Mouse (Mus musculus) midbrain, embryonic 16.5 days (tissue): ENCODE data around the gene Wnt2. TPM values are rescaled to one million over a fixed set of nuclear protein-coding genes. Genes with fewer than 3 reads are reported as not detected.

Experiments
- ATAC-seq: fragments of 200-750 bp; cut with Nextera tagmentation; 2 replicates; pipeline ENCODE4 v1.8.0; 2017; ENCODE audit warnings: moderate TSS enrichment
- H3K27ac ChIP-seq: fragments of 300-500 bp; sonication (generic); 2 replicates; pipeline ENCODE4 v1.5.1; 2014; ENCODE audit warnings: mild to moderate bottlenecking, low read length, mixed read lengths
- H3K27me3 ChIP-seq: fragments of 300-500 bp; sonication (generic); 2 replicates; pipeline ENCODE4 v1.6.1; 2014; ENCODE audit warnings: low read depth, low read length, mixed read lengths; ENCODE audit not compliant: control insufficient read depth, insufficient read depth
- H3K36me3 ChIP-seq: fragments of 300-500 bp; sonication (generic); 2 replicates; pipeline ENCODE4 v1.6.1; 2014; ENCODE audit warnings: mild to moderate bottlenecking, low read length, moderate library complexity, mixed read lengths; ENCODE audit not compliant: control insufficient read depth, insufficient read depth
- H3K4me1 ChIP-seq: fragments of 300-500 bp; sonication (generic); 2 replicates; pipeline ENCODE4 v1.6.1; 2014; ENCODE audit warnings: mild to moderate bottlenecking, low read length, mixed read lengths; ENCODE audit not compliant: control insufficient read depth, insufficient read depth
- H3K4me2 ChIP-seq: fragments of 300-500 bp; sonication (generic); 2 replicates; pipeline ENCODE4 v1.6.1; 2014; ENCODE audit warnings: mild to moderate bottlenecking, low read length, mixed read lengths
- H3K4me3 ChIP-seq: fragments of 300-500 bp; sonication (generic); 2 replicates; pipeline ENCODE4 v1.5.1; 2014; ENCODE audit warnings: low read depth, mild to moderate bottlenecking, low read length, moderate library complexity, mixed read lengths
- H3K9ac ChIP-seq: fragments of 300-500 bp; sonication (generic); 2 replicates; pipeline ENCODE4 v1.6.1; 2014; ENCODE audit warnings: low read depth, low read length, mixed read lengths
- H3K9me3 ChIP-seq: fragments of 300-500 bp; sonication (generic); replicated peaks from 2 replicates; pipeline ENCODE4 v1.6.1; 2014; ENCODE audit warnings: mild to moderate bottlenecking, low read length, mixed read lengths; ENCODE audit not compliant: control insufficient read depth, poor library complexity, severe bottlenecking
- WGBS: fragments of 180-500 bp; shearing (Covaris S2); extraction: QIAGEN DNeasy Blood & Tissue Kit; methylation state at CpG from one replicate; pipeline ENCODE4 v1.1.7; 2014; 5-methylcytosine and 5-hydroxymethylcytosine counted together
- polyA plus RNA-seq: library from polyadenylated mRNA; unstranded; fragments of >200 nt; fragmentation: Nextera tagmentation; extraction: Ambion mirVana; gene quantifications from 2 replicates; pipeline ENCODE4 v1.2.1, GENCODE M21; 2015

Gene Wnt2
- polyA plus RNA-seq, 1 experiment from 2014 or later = 0.23 TPM

DNA sequence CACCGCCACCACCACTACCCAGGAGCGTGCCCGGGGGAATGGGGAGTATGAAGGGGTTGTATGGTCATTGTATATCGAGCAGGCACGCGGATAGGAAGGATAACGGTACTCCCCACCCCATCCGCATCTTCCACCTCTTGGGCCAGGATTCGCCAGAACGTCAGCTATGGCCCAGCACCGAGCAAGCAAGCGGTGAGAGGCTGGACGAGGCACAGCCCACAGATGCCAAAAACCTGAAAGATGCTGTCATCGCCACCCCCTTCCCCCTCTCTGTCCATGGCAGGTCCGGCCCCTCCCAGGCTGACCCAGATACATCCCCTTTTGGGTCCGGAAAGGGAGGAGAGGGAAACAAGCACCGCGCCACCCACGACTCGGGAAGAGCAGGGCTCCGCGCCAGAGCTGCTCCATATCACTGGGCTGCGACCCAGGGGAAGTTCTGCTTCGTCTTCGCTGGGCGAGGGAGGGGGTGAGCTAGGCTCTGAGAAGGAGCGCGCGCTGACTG lies 1.2 kb upstream of the Wnt2 start:
- under 1% methylated on average over 28 of the region's 29 CpGs for WGBS
- Histone ChIP-seq H3K4me1 (peaks cover 12% of the 10 kb centered on the region; the same call in 1 of the 2 replicates), H3K4me3 (peak overlapping the region; percentile 41), H3K27me3 (peaks cover 16% of the 10 kb centered on the region), H3K9ac (peak overlapping the region; percentile 61), H3K27ac (no peak overlapping the region), H3K36me3 (no peaks in the 10 kb centered on the region), H3K9me3 (no peaks in the 10 kb centered on the region), H3K4me2 (peak overlapping the region; percentile 95)
- ATAC-seq = peak; percentile 73

DNA sequence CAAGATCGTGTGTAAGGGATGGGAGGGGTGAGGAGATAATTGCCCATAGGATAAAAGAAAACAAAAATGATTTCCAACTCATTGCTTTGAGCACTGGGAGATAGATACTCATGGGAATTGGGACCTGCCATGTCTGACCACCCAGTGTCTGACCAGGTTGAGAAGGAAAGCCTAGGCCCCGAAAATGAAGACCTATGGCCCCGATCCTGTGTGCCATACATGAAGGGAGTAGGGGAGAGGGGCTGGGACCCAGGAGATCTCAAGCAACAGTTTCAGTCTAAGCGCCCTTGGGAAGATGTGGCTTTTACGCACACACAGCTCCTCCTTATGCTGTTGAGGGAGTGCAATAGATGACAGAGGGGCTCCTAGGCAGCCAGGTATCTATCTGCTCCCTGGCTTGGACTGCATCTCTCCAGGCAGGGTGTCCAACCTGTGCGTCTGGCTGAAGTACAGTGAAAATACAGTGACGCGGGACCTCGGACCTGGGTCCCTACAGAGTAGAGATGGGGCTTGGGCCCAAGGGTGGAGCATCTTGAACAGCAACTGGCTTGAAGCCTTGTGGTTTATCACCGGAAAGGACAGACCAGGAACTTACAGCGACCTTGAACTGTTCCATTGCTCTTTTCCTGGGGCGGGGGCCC lies 603 bp upstream of the Wnt2 start:
- ATAC-seq = peak; percentile 22
- H3K9me3 ChIP-seq = no peaks in the 10 kb centered on the region
- H3K4me1 ChIP-seq = peaks cover 12% of the 10 kb centered on the region; the same call in 1 of the 2 replicates
- H3K27me3 ChIP-seq = peaks cover 16% of the 10 kb centered on the region
- peak overlapping the region; percentile 61 for H3K9ac ChIP-seq
- peak overlapping the region; percentile 41 for H3K4me3 ChIP-seq
- WGBS = 5% methylated on average over 12 of the region's 12 CpGs
- no peaks in the 10 kb centered on the region for H3K36me3 ChIP-seq
- H3K4me2 ChIP-seq = peak overlapping the region; percentile 95
- H3K27ac ChIP-seq = no peak overlapping the region

DNA sequence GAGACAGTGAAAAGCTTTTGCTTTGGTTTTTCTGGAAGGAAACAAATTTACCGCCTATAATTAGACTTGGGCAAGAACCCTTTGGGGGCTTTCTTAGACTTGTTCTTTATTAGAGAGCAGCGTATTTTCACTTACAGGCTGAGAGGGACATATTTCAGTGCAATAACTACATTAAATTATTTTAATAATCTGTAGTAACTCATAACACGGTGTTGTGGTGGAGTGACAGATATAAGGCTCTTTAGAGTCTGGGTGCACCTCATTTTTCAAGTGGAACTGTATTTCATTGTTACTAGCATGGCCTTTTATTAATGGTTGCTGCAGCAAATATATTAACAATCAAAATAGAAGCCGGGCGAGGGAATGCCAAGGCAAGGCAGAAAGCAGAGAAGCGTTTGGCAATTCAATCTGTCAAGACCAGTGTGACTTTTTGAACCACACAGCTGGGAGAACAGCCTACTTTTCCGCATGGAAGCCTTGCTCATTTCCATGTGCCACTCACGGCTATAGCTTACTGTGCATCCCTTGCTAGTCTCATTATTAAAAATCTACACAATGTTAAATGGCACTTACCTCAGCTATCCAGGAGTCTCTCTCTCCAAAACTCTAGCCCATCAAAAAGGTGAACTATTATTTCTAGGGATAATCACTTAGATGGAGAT lies 6.1 kb downstream of the Wnt2 start:
- no peak overlapping the region for H3K27ac ChIP-seq
- H3K9ac ChIP-seq = no peak overlapping the region
- no peak for ATAC-seq
- H3K4me3 ChIP-seq = no peak overlapping the region
- H3K27me3 ChIP-seq = no peaks in the 10 kb centered on the region
- no peaks in the 10 kb centered on the region for H3K36me3 ChIP-seq
- H3K9me3 ChIP-seq = no peaks in the 10 kb centered on the region
- 73% methylated on average over 8 of the region's 8 CpGs for WGBS
- H3K4me1 ChIP-seq = no peaks in the 10 kb centered on the region
- H3K4me2 ChIP-seq = no peak overlapping the region

- no peak overlapping the region for H3K4me2 ChIP-seq
- H3K4me3 ChIP-seq = no peak overlapping the region
- no peak for ATAC-seq
- no peaks in the 10 kb centered on the region for H3K4me1 ChIP-seq
- WGBS = 76% methylated on average over 7 of the region's 7 CpGs
- no peak overlapping the region for H3K27ac ChIP-seq
- H3K9ac ChIP-seq = no peak overlapping the region
- no peaks in the 10 kb centered on the region for H3K9me3 ChIP-seq
- no peaks in the 10 kb centered on the region for H3K27me3 ChIP-seq
- H3K36me3 ChIP-seq = no peaks in the 10 kb centered on the region
These were observed 17.0 kb downstream of the Wnt2 start for GRCm38 (mm10) chr6:18013346-18013745.

DNA sequence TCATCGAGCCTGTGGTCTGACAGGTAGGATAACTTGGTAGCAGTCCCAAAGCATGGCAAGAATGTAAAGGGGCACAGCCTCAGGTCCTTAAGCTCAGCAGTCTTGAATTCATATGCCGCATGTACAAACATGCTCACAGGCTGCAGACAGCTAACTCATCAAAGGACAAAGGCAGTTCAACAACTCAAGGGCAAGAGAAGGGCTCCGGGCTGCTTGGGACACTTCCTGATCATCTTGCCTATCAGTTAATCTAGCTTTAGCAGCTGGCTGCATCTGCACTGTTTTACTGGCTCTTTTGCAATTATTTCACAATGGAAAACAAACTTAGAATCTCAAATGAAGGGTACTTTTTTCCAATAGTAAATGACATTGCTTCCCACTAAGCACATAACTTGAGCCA lies 23.0 kb downstream of the Wnt2 start:
- WGBS = 83% methylated on average over 3 of the region's 3 CpGs
- Histone ChIP-seq H3K4me1 (no peaks in the 10 kb centered on the region), H3K9ac (no peak overlapping the region), H3K4me3 (no peak overlapping the region), H3K9me3 (no peaks in the 10 kb centered on the region), H3K4me2 (no peak overlapping the region), H3K27me3 (no peaks in the 10 kb centered on the region), H3K27ac (no peak overlapping the region), H3K36me3 (no peaks in the 10 kb centered on the region)
- no peak for ATAC-seq

GRCm38 (mm10) chr6:18002065-18002464 lies 28.3 kb downstream of the Wnt2 start:
- no peak overlapping the region for H3K4me3 ChIP-seq
- H3K4me1 ChIP-seq = no peaks in the 10 kb centered on the region
- 89% methylated on average over 6 of the region's 6 CpGs for WGBS
- H3K4me2 ChIP-seq = no peak overlapping the region
- H3K36me3 ChIP-seq = no peaks in the 10 kb centered on the region
- no peak overlapping the region for H3K27ac ChIP-seq
- no peaks in the 10 kb centered on the region for H3K9me3 ChIP-seq
- no peak overlapping the region for H3K9ac ChIP-seq
- no peak for ATAC-seq
- no peaks in the 10 kb centered on the region for H3K27me3 ChIP-seq

- Histone ChIP-seq H3K4me2 (no peak overlapping the region), H3K4me1 (no peaks in the 10 kb centered on the region), H3K9me3 (no peaks in the 10 kb centered on the region), H3K9ac (no peak overlapping the region), H3K27me3 (no peaks in the 10 kb centered on the region), H3K4me3 (no peak overlapping the region), H3K36me3 (no peaks in the 10 kb centered on the region), H3K27ac (no peak overlapping the region)
- ATAC-seq = no peak
- 68% methylated on average over 4 of the region's 4 CpGs for WGBS
These were observed 31.9 kb downstream of the Wnt2 start for GRCm38 (mm10) chr6:17998497-17998896.

GRCm38 (mm10) chr6:17994956-17995790 lies 35.2 kb downstream of the Wnt2 start:
- no peak overlapping the region for H3K27ac ChIP-seq
- H3K9ac ChIP-seq = no peak overlapping the region
- no peak overlapping the region for H3K4me2 ChIP-seq
- H3K36me3 ChIP-seq = no peaks in the 10 kb centered on the region
- no peaks in the 10 kb centered on the region; the same call in 1 of the 2 replicates for H3K4me1 ChIP-seq
- H3K9me3 ChIP-seq = no peaks in the 10 kb centered on the region
- H3K27me3 ChIP-seq = no peaks in the 10 kb centered on the region
- WGBS = 66% methylated on average over 6 of the region's 6 CpGs
- H3K4me3 ChIP-seq = no peak overlapping the region
- no peak for ATAC-seq
